Mouse (Mus musculus): Measurements from ENCODE around the gene Gm5127. TPM values are rescaled to one million over a fixed set of nuclear protein-coding genes. Genes with fewer than 3 reads are reported as not detected.

Gene Gm5127
- not detected for total RNA-seq (2022)

- no peak for DNase-seq (ENCODE audit: low spot score)
Observed at GRCm38 (mm10) chrX:106582886-106583285, at the start of gene Gm5127. Gm5127 (plus strand) TSS chrX:106583186.

DNA sequence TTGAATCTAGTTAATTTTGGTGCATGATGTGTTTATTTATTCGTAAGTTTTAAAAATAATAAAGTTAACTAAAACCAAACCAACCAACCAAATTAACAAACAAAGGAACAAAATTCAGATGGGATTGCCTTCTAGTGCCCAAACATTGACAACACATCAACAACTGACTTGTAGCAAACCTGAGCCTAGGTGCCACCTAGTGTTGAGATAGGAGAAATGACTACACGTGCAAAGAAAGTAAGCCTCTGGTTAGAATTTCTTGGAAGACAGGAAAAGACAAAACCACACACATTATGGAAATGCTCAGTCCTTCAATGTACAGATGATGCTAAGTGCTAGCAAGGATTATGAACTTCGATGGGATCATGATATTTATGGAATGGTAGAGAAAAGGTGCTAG, 46.6 kb upstream of the Gm5127 start:
- DNase-seq (ENCODE audit: low spot score), result no peak

GRCm38 (mm10) chrX:106555457-106555856, 27.5 kb upstream of the Gm5127 start:
- DNase-seq (ENCODE audit: low spot score), result no peak

DNA sequence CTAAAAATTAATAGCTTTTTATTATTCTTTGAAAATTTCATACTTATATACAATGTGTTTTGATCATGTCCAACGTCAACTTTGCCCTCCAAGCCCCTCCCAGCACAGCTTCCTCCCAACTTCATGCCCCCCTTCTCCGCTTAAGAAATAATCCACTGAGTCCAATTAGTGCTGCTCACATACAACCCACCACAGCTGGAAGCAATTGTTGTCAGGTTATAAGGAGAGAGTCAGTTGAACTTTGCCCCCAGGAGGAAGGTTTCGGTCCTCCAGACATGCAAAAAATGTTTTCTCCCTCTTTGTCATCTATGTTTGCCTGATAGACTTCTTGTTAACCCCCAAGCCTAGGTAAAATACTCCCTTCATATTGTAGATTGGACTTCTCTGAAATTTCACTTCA, 4.0 kb upstream of the Gm5127 start:
- no peak for DNase-seq (ENCODE audit: low spot score)

- no peak for DNase-seq (ENCODE audit: low spot score)
Observed at GRCm38 (mm10) chrX:106580410-106580809, 2.6 kb upstream of the Gm5127 start.

DNA sequence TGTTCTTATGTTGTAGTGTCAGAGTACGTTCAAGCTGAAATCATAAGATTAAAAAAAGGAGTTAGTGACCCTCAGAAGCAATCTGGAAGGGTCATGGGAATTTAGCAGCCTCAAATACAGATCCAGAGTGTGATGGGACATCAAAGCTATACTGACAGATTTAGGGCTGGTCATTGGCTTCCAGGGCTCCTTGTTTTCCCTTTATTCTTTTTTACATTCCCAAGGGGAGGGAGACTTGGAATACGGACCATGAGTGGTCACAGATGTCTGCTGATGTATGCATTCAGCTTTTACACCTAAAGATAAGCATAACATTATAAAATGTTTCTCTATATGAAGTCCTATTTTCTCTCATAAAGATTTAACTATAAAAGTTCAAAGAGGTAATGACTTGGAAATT, 789 bp upstream of the Gm5127 start:
- DNase-seq (ENCODE audit: low spot score), result no peak

DNA sequence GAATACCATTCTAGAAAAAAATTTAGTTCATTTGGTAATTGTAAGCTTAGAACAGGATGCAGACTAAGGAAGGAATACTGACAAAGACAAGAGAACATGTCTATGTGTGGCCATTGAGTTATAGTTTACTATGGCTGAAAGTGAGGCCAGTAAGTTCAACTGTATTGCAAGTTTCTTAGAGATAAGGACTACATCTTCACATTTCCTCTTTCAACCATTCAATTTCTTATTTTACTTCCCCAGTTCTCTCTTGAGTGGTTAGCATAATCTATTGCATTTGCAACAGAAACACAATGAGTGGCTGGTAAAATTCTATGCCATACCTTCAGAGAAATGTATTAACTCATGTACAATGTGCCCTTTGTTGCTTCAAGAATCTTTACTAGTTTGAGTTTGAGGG, 10.9 kb downstream of the Gm5127 start:
- DNase-seq (ENCODE audit: low spot score), result no peak

DNA sequence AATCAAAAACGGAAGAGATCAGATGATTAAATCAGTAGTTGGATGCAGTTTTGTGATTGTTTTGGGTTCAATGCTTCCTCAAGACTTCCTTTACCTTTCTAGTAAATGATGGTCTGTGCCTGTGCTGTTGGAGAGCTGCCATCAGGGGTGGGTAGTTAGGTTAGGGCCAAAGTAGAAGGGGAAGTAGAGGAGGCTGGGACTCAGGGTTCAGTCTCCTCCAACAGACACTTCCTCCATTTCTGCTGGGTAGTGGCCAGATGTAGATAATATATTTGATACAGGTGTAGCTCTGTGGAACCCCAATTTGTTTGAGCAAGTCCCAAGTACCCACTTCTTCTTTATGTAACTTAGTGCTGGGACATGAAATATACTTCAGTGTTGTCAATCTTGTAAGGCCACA, 12.9 kb downstream of the Gm5127 start:
- DNase-seq (ENCODE audit: low spot score), result peak; percentile 8

GRCm38 (mm10) chrX:106602574-106603258, 19.7 kb downstream of the Gm5127 start:
- no peak for DNase-seq (ENCODE audit: low spot score)

DNA sequence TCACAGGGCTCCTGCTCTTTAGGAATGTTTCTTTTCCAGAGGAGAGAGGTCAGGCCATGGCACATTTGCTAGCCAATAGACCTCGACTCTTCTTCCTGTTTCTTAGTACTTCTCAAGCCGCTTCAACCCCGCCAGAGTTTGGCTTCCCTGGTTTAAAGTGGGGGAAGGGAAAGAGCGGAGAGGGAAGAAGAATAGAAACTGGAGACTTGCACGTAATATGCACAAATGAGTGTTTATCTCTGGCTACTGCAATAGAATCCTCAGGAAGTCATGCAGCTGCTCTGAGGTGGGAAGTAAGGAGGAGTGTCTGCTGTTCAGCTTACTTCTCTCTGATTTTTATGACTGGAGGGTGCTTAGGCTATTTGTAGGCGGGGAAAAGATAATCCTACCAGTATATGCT, 20.4 kb downstream of the Gm5127 start, which contains the start of gene Cysltr1:
Gene Cysltr1, minus strand, starts transcription at position 294 of the 400 bp plus-strand sequence.
- peak; percentile 18 for DNase-seq (ENCODE audit: low spot score)

DNA sequence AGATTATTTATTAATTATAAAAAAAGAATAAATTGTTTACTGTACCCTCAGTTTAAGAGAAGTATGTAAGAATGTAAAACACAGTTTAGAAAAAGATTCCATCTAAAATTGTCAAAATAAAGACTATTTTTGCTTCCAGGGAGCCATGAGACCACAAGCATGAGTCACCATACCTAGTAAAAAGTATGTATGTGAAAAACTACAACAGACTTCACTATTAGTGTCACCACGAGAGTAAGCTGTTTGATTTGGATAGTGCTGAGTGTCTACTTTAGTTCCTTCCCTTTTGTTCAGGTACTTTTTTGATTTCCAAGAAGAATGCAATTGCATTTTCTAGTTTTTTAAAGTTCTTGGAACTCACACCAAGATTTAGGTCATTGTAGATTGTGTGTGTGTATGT, 39.5 kb downstream of the Gm5127 start:
- no peak for DNase-seq (ENCODE audit: low spot score)

GRCm38 (mm10) chrX:106623667-106624066, 40.7 kb downstream of the Gm5127 start:
- DNase-seq (ENCODE audit: low spot score), result no peak

DNA sequence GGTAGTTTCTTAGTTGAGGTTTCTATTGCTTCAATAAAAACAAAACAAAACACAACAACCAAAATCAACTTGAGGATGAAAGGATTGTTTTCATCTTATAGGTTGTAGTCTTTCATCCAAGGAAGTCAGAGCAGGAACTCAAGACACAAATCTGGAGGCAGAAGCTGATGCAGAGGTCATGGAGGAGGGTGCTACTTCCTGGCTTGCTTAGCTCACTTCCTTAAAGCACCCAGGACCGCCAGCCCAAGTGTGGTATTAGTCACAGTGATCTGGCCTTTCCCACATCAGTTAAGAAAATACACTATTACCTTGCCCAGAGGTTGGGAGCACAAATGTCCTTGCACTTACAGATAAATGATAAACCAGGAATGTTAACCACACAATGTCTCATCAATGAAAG, 45.5 kb downstream of the Gm5127 start:
- no peak for DNase-seq (ENCODE audit: low spot score)

DNA sequence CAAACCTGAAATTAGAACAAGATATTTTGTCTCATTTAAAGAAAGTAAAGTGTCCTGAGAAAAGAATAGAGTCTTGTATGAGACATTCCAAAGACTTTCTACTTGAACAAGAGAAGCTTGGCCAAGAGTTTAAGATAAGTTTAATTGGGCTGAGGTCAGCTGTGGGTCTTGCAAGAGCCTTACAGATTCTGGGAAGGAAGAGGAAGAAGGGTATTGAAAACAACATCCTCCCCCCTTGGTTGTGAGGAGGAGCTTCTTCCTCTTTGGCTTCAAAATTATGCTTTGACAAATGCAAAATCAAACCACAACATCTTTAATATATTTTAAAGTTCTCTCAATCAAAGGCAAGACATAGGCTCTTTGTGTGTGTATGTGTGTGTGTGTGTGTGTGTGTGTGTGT, 50.6 kb downstream of the Gm5127 start:
- DNase-seq (ENCODE audit: low spot score), result no peak

GRCm38 (mm10) chrX:106634799-106635541, 52.0 kb downstream of the Gm5127 start:
- no peak for DNase-seq (ENCODE audit: low spot score)

DNA sequence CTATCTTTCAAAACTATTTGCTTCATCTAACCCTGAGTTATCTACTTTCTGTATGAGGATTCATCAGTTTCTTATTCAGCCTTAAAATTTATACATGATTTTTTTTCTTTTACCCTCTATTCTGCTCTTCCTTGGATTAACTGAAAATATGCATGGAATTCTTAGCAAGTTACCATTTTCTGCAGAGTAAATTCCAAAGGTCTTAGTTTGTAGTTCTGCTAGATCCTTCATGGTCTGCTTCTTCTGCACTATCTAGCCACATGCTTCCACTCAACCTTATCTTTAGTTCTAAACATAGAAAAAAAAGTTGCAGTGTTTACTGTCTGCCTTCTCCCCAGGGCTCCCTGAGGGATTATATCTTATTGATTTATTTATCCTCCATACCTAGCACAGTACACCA, 79.1 kb downstream of the Gm5127 start:
- no peak for DNase-seq (ENCODE audit: low spot score)

DNA sequence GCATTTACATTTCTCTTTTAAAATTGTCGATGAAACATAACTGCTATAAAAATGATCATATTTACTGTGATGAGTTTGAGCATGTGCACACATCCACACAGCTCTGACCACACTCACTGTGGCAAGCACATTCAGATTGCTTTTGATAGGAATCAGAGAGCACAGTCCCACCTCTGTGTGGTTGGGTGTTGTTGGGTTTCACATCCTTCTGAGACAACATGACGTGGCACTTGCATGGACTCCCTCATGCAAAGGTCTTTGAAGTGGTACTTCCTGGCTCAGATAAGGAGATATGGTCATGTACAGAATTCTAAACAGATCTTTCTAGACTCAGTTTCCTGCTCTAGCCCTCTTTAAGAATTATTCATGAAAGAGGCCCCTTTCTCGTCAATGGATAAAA, 121.6 kb downstream of the Gm5127 start:
- DNase-seq (ENCODE audit: low spot score), result no peak

DNA sequence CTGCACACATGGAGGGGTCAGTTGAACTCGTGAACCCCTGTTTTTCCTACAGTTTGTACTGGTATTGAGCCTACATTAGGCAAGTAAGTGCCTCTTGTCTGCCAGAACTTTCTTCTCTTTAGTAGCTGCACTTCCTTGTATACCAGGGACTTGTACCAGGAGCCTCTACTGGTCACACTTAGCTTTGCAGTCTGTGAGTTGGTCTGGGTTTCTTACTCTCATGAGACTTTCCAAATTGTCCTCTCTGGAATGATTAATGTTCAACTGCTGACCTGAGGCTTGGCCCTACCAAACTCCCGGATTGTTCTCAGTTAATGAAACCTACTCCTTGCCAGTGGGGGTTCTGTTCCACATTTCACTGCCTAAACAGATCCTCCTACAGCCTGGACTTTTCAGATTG, 134.2 kb downstream of the Gm5127 start:
- no peak for DNase-seq (ENCODE audit: low spot score)

GRCm38 (mm10) chrX:106742241-106742640, 159.3 kb downstream of the Gm5127 start:
- no peak for DNase-seq (ENCODE audit: low spot score)

GRCm38 (mm10) chrX:106755272-106755671, 172.3 kb downstream of the Gm5127 start:
- no peak for DNase-seq (ENCODE audit: low spot score)
